8 mouse cellular contexts compared by ENCODE assay signal in genomic region chr3:103374028-103374427, GRCm38 (mm10).
DNase-seq lines count a peak whose midpoint lies in the region; ATAC-seq and TF ChIP-seq lines count a peak whose summit lies in the region.

No protein-coding gene starts in this region.

- peak; percentile 75 for TF ChIP-seq CTCF in E14TG2a.4 (conservative IDR thresholded peaks at IDR 0.05; ENCODE audit: low read length)

- intact Hi-C loops in heart, postnatal 25 days (cut with DNase I) = loop anchor here (5.0 kb wide), 2 partner anchors 152 to 192 kb away; no protein-coding TSS in a partner anchor

- peaks cover 2% of the 10 kb centered on the region; the same call in 1 of the 2 replicates for H3K27me3 ChIP-seq in E14TG2a.4 (ENCODE audit: insufficient read depth, low read length)
- no peaks in the 10 kb centered on the region for H3K27me3 ChIP-seq in forebrain, embryonic 14.5 days (replicated peaks; ENCODE audit: control insufficient read depth, insufficient read depth, low read length)

- H3K4me1 ChIP-seq in E14TG2a.4 (replicated peaks; ENCODE audit: low read depth, low read length) = peaks cover 39% of the 10 kb centered on the region
- no peaks in the 10 kb centered on the region for H3K4me1 ChIP-seq in forebrain, embryonic 14.5 days (ENCODE audit: control insufficient read depth, insufficient read depth, low read length)

- WGBS in forebrain, embryonic 14.5 days = 34% methylated on average over 8 of the region's 8 CpGs

- peaks cover 14% of the 10 kb centered on the region for H3K9me3 ChIP-seq in E14TG2a.4 (ENCODE audit: low read length)
- H3K9me3 ChIP-seq in forebrain, embryonic 14.5 days (replicated peaks; ENCODE audit: control insufficient read depth, low read length) = no peaks in the 10 kb centered on the region

- H3K4me3 ChIP-seq in E14TG2a.4 (replicated peaks; ENCODE audit: low read length) = no peak overlapping the region
- H3K4me3 ChIP-seq in forebrain, embryonic 14.5 days (ENCODE audit: low read depth, low read length) = no peak overlapping the region

- no peak overlapping the region for H3K4me2 ChIP-seq in forebrain, embryonic 14.5 days (ENCODE audit: low read length)

- peak; percentile 55; the same call in 1 of the 2 replicates for ATAC-seq in forebrain, embryonic 14.5 days

- no peaks in the 10 kb centered on the region for H3K36me3 ChIP-seq in E14TG2a.4 (ENCODE audit: insufficient read depth, low read length)
- no peaks in the 10 kb centered on the region for H3K36me3 ChIP-seq in forebrain, embryonic 14.5 days (ENCODE audit: control insufficient read depth, insufficient read depth, low read length)

- H3K9ac ChIP-seq in forebrain, embryonic 14.5 days (ENCODE audit: low read length) = no peak overlapping the region

- DNase-seq in heart, adult 8-10 months (ENCODE audit: low spot score) = peak; percentile 35
- no peak for DNase-seq in heart, postnatal 25 days (ENCODE audit: low spot score)
- peak; percentile 54 for DNase-seq in c-Kit-positive CD71-negative TER-119-negative erythroid progenitor cells, embryonic 14.5 days (ENCODE audit: low read depth)
- DNase-seq in forebrain, embryonic 14.5 days (ENCODE audit: low spot score) = peak; percentile 64
- peak; percentile 66 to 73 for DNase-seq in kidney, postnatal 4 days
- DNase-seq in lung, postnatal 36 days = peak; percentile 83
- DNase-seq in spleen, adult 18-20 months = peak; percentile 41 to 68

- H3K27ac ChIP-seq in forebrain, embryonic 14.5 days (ENCODE audit: low read depth, low read length) = no peak overlapping the region
